Mouse (Mus musculus) spleen, embryonic (tissue): ENCODE measurements around the gene Dnm1.

Experiments
- CTCF ChIA-PET: fragments of 350-600 bp; sonication (Branson Sonifier 250); formaldehyde crosslinking; loops from one replicate; lab custom pipeline; 2022; lab: Charles Lee

The Dnm1 gene

DNA sequence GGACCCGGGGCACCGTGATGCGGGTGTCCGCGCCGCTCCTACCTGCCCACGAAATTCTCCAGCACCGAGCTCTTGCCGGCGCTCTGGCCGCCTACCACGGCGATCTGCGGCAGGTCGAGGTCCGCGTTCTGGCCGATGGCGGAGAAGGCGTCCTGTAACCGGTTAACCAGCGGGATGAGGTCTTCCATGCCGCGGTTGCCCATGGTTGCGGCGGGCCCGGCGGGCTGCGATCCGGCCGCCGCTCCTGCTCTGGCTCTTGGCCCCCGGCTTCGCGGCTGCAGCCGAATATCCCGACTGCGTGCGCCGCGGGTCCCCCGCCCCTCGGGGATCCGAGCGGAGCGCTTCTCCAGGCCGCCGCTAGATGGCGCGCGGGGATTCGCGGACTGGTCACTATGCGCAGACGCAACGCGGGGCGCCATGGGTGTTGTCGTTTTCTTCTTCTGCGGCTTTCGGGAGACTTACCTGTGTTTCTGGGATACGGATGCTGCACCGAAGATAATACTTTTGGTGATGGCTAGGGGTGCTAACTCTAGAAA lies at the start of gene Dnm1:
Gene Dnm1, minus strand, starts transcription at position 332 of the 536 bp plus-strand sequence.
- CTCF ChIA-PET, result interaction anchor here (0.7 kb wide), 1 partner anchor 298 kb away, joined by 3 read pairs; no protein-coding TSS in a partner anchor

DNA sequence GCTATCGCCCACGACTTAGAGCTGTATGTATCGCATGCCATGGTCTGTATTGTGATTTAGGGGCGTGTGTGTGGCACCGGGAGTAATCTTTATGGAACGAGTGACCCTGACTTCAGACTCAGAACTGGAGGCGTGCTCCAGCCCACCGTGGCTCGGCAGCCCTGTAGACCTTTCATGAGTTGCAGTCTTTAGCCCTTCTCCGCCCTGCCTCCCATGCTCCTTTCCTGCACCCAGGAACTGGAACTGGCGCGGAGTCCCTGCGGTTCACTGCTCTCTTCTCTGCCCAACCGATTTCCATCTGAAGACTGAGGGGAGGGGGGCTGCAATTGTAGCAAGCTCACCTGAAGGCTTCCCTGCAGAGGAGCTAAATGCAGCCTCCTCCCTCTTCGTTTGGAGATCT lies 43.6 kb upstream of the Dnm1 start:
- CTCF ChIA-PET, result interaction anchor here (0.6 to 1.3 kb wide), 2 partner anchors 9 to 14 kb away, joined by 3 to 5 read pairs; no protein-coding TSS in a partner anchor

DNA sequence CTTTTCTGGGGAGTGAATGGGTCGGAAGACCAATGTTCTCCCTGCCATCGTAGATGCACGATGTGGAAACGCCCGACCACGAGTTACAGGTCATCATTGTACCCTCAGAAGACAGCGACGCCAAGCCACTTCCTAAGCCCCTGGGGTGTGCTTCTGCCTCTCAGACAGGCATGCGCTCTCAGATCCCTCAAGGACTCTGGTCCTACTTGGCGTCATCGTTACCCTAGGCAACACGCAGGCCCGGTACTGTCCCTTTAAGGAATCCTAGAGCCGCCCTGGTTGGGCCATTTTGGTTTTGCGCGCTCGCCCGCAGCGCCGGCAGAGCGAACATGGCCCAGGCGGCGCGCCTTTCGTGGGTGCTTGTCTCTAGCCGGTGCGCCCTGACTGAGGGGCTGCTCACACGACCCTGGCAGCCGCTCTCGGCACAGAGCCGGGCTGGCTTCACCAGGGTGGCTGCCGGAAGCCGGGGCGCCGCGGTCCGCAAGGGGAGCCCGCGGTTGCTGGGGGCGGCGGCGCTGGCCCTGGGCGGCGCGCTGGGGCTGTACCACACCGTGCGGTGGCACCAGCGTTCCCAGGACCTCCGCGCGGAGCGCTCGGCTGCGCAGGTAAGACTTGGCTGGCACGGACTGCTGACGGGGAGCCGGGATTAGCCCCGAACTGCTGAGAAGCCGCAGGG lies 42.9 kb upstream of the Dnm1 start:
- CTCF ChIA-PET, result interaction anchor here (1.3 kb wide), 1 partner anchor 15 kb away, joined by 5 read pairs; no protein-coding TSS in a partner anchor

GRCm38 (mm10) chr2:32395484-32395945 lies 42.4 kb upstream of the Dnm1 start, which contains the start of gene Ptges2:
Gene Ptges2 (plus strand): TSS chr2:32395896.
- CTCF ChIA-PET, result no interaction called here

DNA sequence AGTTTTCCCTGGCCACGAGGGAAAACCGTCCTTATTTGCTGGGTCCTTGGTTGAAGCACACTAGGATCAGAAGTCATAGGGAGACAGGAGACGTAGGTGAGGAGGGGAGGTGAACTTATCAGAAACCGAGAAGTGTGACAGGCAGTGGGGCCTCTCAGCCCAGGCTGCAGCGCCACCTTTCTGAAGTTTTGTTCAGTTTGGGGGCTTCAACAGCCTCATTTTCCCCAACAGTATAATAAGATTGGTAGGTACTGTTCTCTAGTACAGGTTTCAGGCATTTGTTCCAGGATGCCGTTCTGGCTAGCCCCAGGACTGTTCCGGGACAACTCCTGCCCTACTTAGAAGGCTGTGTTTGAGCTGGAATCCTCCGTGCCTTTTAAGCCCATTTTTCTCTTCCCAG lies 41.8 kb upstream of the Dnm1 start:
- CTCF ChIA-PET, result interaction anchor here (0.6 to 0.7 kb wide), 2 partner anchors 165 to 386 kb away, joined by 4 to 5 read pairs; no protein-coding TSS in a partner anchor

DNA sequence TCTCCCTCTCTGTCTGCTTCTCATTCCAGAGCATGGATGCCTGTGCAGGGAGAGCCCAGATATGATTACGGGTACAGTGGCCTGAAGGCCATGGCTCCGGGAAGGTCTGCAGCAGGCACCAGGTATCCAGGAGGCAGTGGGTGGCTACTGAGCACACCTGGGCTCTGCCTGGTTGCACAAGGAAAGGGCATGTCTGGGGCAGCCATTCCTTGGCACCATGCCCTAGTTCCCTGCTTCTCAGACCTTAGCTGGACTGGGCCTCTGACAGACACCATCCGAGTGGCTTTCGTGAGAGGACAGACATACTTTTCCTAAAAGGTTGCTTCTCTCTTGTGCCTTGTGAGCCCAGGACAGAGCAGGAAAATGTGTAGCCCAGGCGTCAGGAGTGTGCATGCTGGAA lies 38.9 kb upstream of the Dnm1 start:
- CTCF ChIA-PET, result no interaction called here

DNA sequence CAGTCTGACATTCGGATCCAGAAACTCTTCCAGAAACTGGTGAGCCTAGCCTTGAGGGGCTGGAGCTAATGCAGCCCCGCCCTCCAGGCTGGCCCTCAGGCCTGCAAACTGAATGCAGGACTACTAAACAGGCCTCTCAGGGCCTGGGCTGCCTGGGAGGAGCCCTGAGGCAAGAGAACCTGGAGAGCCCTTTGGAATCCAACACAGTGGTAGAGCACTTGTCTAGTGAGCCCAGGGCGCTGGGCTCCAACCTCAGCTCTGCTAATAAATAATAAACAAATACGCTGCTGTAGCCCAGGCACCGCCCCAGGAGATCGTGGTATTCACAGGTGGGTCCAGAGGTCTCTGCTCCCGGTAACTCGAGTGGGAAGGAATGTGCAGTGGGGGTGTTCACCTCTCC lies 37.7 kb upstream of the Dnm1 start:
- CTCF ChIA-PET, result no interaction called here

DNA sequence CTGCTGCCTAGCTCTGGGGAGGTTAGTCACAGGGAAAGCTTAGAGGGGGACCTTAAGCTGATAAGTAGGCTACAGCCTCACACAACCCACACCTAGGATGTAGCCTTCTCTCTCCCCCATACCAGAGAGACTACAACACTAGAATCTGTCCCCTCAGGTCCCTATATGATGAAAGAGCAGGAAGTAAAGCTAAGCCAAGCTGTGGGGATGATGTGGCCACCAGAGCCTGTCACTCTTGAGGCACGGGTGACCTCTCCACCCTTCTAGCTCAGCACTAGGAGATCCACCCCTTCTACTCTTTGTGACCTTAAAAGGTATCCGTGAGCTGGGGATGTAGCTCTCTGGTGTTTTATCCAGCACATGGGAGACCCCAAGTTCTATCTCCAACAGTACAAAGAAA lies 36.0 kb upstream of the Dnm1 start:
- CTCF ChIA-PET, result no interaction called here

GRCm38 (mm10) chr2:32387706-32388490 lies 34.8 kb upstream of the Dnm1 start, which contains the start of gene Lcn2:
Gene Lcn2 (minus strand): TSS chr2:32388252.
- CTCF ChIA-PET, result no interaction called here

DNA sequence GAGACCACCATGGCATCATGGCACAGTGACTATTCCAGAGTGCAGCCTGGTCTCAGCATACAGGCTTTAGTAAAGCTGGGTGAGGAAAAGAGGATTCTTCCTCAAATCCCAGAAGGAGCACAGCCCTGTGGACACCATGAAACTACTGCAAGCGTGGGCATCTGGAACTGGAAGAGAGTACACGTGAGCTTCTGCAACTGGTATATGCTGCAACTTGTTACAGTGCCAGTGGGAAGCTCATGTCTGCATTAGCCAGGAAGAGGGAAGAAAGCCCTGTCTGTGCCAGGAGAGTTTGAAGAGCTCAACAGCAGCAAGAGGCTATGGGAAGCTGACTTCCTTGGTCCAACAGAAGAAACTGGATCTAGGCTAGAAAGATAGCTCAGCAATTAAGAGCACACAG lies 29.6 kb upstream of the Dnm1 start:
- CTCF ChIA-PET, result no interaction called here

DNA sequence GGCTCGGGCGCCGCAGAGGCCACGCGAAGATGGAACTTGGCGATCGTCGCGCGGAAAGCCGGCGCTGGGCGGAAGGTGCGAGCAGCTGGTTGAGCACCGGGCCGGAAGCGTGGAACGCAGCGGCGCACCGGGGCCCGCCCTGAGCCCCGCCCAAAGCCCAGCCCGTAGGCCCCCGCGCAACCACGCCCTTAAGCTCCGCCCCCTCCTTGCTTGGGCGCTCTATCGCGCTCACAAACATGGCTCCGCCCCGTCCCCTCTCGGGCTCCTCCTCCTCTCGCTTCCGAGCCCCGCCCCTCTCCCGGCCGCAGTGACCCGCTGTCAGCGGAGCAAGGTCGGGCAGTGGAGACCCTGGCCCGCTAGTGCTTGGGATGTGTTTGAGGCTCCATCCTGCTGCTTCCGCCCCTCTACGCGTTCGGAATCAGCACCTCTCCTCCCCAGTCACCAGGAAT lies 28.7 kb upstream of the Dnm1 start, which contains the start of gene 1110008P14Rik:
Gene 1110008P14Rik, minus strand, starts transcription at position 164 of the 449 bp plus-strand sequence.
- CTCF ChIA-PET, result no interaction called here

- CTCF ChIA-PET, result no interaction called here
Measured at GRCm38 (mm10) chr2:32381141-32381774, 28.1 kb upstream of the Dnm1 start.

DNA sequence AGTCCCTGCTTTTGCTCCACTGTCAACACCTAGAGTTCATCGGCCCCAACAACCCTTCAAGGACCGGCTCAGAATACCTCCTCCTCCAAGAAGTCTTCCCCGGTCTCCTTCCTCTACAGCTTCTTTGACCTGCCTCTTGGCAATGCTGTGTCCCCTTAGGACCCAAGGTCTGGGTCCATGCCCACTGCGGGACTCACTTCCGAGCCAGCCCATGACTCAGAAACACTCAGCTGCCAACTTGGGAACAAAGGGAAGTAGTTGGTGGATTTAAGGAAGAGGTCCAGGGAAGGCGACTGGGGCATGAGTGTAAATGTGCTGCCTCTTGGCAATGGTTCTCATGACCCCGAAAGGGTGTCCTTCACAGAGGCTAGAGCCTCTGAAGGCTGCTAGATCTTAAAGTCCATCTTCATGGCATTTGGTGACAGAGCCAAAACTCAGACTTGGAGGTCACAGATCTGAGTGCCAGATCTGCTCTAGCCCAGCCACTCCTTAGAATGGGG lies 26.9 kb upstream of the Dnm1 start:
- CTCF ChIA-PET, result no interaction called here

DNA sequence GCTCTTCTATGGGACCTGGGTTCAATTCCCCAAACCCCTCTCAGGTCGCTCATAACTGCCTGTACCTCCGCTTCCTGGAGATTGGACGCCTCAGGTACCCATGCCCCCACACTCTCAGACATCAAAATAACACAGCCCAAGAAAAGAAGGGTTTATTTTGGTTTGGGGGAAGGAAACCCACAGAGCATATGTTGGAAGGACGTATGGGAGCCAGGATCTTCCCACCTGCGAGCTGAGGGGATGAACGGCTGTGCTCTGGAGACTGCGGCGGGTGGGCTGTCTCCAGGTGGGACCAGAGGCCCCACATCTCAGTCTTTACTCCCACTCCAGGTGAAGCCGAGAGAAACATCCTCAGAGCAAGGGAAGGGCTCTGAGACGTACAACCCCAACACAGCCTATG lies 23.8 kb upstream of the Dnm1 start:
- CTCF ChIA-PET, result no interaction called here

- CTCF ChIA-PET, result interaction anchor here (0.6 kb wide), 1 partner anchor 15 kb away, joined by 3 read pairs; no protein-coding TSS in a partner anchor
Measured at GRCm38 (mm10) chr2:32375317-32375940, 22.3 kb upstream of the Dnm1 start.

GRCm38 (mm10) chr2:32374191-32374590 lies 21.1 kb upstream of the Dnm1 start:
- CTCF ChIA-PET, result no interaction called here

DNA sequence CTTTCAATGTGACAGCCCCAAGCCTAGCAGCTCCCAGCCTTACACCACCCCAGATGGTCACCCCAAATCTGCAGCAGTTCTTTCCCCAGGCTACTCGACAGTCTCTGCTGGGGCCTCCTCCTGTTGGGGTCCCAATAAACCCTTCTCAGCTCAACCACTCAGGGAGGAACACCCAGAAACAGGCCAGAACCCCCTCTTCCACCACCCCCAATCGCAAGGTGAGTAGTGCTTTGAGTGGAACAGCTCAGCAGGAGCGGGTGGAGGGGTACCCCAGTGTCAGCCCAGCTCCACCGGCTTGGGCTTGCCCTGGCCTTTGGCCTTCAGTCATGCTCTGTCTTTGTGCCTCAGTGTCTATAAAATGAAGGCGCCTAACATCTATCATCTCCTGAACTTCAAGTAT lies 14.2 kb upstream of the Dnm1 start:
- CTCF ChIA-PET, result no interaction called here

GRCm38 (mm10) chr2:32364121-32364520 lies 11.0 kb upstream of the Dnm1 start:
- CTCF ChIA-PET, result no interaction called here

- CTCF ChIA-PET, result interaction anchor here (1.1 kb wide), 1 partner anchor 17 kb away, joined by 7 read pairs; no protein-coding TSS in a partner anchor
Measured at GRCm38 (mm10) chr2:32363376-32364106, 10.4 kb upstream of the Dnm1 start.

- CTCF ChIA-PET, result interaction anchor here (0.6 to 1.1 kb wide), 5 partner anchors 17 to 656 kb away, joined by 4 to 8 read pairs (median 6); no protein-coding TSS in a partner anchor
Measured at GRCm38 (mm10) chr2:32362817-32363340, 9.7 kb upstream of the Dnm1 start.
